Mouse (Mus musculus) right cerebral cortex, postnatal 10 days (tissue): ENCODE measurements at regions not wholly inside any gene's neighbourhood (a gene's known extent, or its start where the extent isn't known, plus 50 kb on each side); places are given as distances from the start of the nearest gene placed in this dataset.

ENCODE experiments used
- DNase-seq, 2 experiments: peaks; one replicate each; pipeline ENCODE4 v3.0.0; 2021; ENCODE audit warnings: low spot score in 2 of 2

GRCm38 (mm10) chr13:107394451-107394850, 372.5 kb upstream of the Kif2a start:
- no peak for DNase-seq

- DNase-seq: no peak
Measured at GRCm38 (mm10) chr13:107389535-107390150, 367.7 kb upstream of the Kif2a start.

- DNase-seq: no peak
Measured at GRCm38 (mm10) chr13:107389074-107389473, 367.1 kb upstream of the Kif2a start.

- no peak for DNase-seq
Measured at GRCm38 (mm10) chr13:107378076-107378475, 356.1 kb upstream of the Kif2a start.

GRCm38 (mm10) chr13:107372666-107373065, 350.7 kb upstream of the Kif2a start:
- no peak for DNase-seq

- no peak for DNase-seq
Measured at GRCm38 (mm10) chr13:107371616-107372582, 350.0 kb upstream of the Kif2a start.

GRCm38 (mm10) chr13:107367639-107368038, 345.7 kb upstream of the Kif2a start:
- DNase-seq: no peak

- no peak for DNase-seq
Measured at GRCm38 (mm10) chr13:107365766-107366165, 343.8 kb upstream of the Kif2a start.

GRCm38 (mm10) chr13:107365241-107365640, 343.3 kb upstream of the Kif2a start:
- no peak for DNase-seq

GRCm38 (mm10) chr13:107362806-107363687, 341.1 kb upstream of the Kif2a start:
- peak in 1 of 2 experiments; percentile 34 for DNase-seq

GRCm38 (mm10) chr13:107340802-107341364, 319.0 kb upstream of the Kif2a start:
- no peak for DNase-seq

GRCm38 (mm10) chr13:107338111-107338510, 316.2 kb upstream of the Kif2a start:
- no peak for DNase-seq

GRCm38 (mm10) chr13:107337111-107337510, 315.2 kb upstream of the Kif2a start:
- peak in 1 of 2 experiments; percentile 36 for DNase-seq

GRCm38 (mm10) chr13:107329348-107329747, 307.4 kb upstream of the Kif2a start:
- no peak for DNase-seq

- DNase-seq: peak; percentile 53 to 67
Measured at GRCm38 (mm10) chr13:107325707-107326495, 304.0 kb upstream of the Kif2a start.

- DNase-seq: no peak
Measured at GRCm38 (mm10) chr13:107314746-107315145, 292.8 kb upstream of the Kif2a start.

- peak; percentile 52 to 59 for DNase-seq
Measured at GRCm38 (mm10) chr13:107308958-107309639, 287.2 kb upstream of the Kif2a start.

- no peak for DNase-seq
Measured at GRCm38 (mm10) chr13:107308404-107308803, 286.5 kb upstream of the Kif2a start.

- no peak for DNase-seq
Measured at GRCm38 (mm10) chr13:107306958-107307357, 285.0 kb upstream of the Kif2a start.

GRCm38 (mm10) chr13:107306232-107306631, 284.3 kb upstream of the Kif2a start:
- no peak for DNase-seq
